Mouse (Mus musculus) spleen, postnatal 0 days (tissue): ENCODE results near the gene Syndig1. TPM values are rescaled to one million over a fixed set of nuclear protein-coding genes. Genes with fewer than 3 reads are reported as not detected.

Source experiments
- polyA plus RNA-seq: library from polyadenylated mRNA; unstranded; fragments of >200 nt; fragmentation: Nextera tagmentation; extraction: Ambion mirVana; gene quantifications from 2 replicates; pipeline ENCODE4 v1.2.1, GENCODE M21; 2015

Syndig1 gene
- 0.07 and 0.08 TPM in 2 replicates for polyA plus RNA-seq

DNA sequence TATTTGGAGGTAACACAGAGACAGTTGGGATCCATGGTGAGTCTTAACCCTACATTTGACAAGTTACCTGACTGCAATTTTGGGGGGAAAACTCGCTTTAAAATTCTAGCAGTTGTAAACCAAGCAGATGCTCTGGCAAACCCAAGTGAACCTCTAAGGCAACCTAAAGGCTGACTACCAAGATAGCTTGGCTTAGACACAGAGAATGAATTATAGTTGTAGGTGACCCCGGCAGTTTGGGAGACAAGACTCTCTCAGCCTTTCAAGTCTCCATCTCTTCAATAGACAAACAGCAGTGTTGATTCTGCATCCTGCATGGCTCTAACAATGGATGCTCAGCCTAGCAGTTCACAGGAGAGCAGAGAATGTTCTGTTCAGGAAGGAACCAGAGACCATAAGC is at the start of gene Syndig1:
Syndig1 (plus strand) TSS at position 301 of the 400 bp plus-strand sequence.

DNA sequence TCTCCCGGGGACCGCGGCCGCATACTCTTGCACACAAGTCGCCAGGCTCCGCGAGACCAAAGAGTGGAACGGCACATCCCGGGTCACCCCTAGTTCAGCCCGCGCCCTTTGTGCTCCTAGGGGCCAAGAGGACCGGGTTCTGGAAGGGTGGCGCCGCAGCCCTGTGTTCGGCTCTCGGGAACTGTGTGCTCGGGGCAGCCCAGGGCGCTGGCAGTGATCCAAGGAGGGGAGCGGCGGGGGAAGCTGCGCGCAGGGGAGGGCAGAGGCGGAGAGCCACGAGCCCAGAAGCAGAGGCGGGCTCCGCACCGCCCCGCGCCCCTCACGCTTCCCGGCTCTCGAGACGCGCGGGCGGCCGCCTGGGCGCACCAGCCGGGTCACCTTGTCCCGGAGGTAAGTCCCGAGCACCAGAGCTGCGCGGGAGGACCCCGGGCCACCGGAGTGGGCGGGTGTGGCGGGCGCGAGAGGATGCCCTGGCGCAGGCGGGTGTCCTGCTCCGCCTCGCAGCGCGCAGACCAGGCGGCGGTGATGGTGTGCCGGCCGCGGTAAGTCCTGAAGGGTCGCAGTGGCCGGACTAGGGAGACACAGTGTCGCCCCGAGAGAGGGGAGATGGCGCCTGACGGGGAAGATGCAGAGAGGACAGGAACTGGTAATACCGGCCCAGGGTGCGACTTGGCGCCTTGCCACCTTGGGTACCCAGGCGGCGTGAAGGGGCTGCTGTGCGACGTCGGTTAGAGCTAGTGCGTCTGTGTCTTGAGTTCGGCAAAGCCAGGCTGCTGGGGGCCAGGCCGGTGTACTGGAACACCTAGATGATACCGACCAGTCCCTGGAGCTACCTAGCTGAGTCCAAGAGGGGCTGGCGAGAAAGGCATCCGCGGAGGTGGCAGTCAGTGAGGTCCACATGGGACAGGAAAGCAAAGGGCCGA is 1.8 kb downstream of the Syndig1 start, which contains the start of gene C530025M09Rik:
C530025M09Rik (minus strand) TSS at position 678 of the 923 bp plus-strand sequence.

Other genes with a start within 250 kb of the Syndig1 start
- gene C530025M09Rik, start 2.0 kb downstream of the Syndig1 start, polyA plus RNA-seq: not detected in 2 replicates